Mouse (Mus musculus) left cerebral cortex, adult 8-10 months (tissue): ENCODE measurements around the gene Otub1. TPM values are rescaled to one million over a fixed set of nuclear protein-coding genes. Genes with fewer than 3 reads are reported as not detected.
A peak's percentile ranks its signal among the peaks of the same experiment; 100 is the strongest.

Experiments used
- DNase-seq, 2 experiments: peaks; one replicate each; pipeline ENCODE4 v3.0.0; 2022; ENCODE audit warnings: low spot score in 2 of 2
- total RNA-seq, 4 experiments: library from RNA; stranded (reverse); gene quantifications; 2 replicates each; pipeline ENCODE4 v1.2.4; 2022

Otub1 gene
- total RNA-seq, 4 experiments from 2014 or later: 267 to 296 (median 278) TPM

DNA sequence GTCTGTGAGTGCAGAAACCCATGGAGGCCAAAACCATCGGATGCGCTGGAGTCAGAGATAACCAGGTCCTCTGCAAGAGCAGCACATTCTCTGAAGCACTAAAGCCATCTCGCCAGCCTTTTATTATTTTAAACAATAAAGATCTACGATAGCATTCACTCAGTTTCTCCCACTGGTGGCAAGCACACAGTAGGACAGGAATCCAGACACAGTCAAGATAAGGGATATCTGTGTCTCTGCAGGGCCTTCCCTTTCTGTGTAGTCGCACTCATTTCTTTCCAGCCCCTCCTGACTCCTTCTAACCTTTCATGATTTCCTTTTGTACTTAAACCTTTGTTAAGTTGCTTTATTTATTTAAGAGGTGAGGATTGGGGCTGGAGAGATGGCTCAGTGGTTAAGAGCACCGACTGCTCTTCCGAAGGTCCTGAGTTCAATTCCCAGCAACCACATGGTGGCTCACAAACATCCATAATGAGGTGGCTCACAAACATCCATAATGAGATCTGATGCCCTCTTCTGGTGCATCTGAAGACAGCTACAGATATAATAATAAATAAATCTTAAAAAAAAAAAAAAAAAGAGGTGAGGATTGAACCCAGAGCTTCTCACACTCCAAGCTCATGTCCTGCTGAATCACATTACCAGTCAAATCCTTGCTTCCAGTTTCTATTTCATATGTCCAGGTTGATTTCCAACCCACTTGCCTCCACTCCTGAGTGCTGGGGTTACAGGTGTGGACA lies 4.0 kb upstream of the Otub1 start:
- no peak for DNase-seq

DNA sequence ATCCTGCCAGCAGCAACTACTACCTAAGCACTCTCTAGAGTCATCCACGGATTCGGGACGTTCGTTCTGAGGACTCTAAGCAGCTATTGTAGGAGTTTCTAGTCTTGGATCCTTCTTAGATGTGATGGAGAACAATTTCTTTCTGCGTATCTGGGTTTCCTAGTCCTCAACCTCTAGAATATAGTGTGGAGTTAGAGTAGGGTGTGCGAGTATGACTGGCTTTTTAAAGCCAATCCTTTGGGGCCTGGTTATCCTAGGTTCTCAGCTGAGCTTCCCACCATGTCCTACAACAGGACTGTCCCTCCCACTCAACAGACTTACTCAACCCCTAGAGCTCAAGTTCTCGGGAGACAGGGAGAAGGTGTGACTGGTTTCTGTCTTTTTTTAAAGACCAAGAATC lies 790 bp downstream of the Otub1 start:
- no peak for DNase-seq

DNA sequence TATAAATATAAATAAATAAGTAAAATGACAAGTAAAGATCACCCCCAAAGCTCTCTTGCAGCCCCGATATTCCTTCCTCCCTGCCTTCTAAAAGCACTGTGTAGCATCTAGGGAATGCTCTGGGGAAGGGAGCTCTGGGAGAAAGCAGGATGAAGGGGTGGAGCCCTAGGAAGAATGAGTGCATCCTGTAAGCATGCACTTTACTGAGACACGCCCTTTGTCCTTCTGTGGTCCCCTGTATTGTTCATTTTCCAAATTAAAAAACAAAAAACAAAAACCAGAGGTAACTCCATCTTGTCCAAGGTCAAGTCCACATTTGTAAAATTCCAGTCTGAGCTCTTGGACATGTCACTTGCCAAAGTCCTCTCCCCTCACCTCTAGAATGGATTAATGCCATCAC lies 1.2 kb downstream of the Otub1 start:
- DNase-seq: no peak

DNA sequence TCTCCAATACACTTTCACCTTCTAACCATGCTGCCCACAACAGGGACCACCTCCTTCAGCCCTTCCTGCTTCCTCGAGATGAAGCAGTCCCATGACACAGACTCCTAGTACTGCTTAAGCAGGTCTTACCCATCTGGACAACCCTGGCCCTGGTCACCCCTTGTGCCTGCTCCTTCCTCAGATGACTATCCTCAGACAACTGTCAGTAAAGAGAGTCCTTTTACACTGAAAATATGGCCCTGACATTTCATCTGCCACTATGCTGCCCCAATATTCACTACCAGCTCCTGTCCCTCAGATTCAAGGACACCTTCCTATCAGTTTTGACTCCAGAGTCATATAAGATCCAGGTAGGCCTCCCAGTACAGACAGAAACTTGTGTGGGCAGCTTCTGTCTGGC lies 5.7 kb downstream of the Otub1 start:
- no peak for DNase-seq

DNA sequence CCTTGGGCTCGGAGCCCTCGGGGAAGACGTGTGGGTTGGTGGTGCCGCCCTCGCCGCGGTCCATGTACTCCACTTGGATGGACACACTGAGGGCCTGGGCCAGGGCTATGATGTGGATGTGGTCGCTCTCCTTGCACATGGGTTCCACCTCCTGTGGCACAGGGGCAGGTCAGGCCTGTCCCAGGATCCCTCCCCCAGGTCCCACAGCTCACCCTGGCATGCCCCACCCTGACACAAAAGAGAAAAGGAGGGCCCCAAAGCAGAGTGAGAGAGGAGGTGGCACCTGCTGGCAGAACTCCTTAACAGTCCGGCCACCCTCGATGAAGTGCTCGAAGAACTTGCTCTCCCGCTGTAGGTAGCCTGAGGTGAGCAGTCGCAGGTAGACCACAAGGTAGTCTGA lies 7.0 kb downstream of the Otub1 start:
- no peak for DNase-seq

DNA sequence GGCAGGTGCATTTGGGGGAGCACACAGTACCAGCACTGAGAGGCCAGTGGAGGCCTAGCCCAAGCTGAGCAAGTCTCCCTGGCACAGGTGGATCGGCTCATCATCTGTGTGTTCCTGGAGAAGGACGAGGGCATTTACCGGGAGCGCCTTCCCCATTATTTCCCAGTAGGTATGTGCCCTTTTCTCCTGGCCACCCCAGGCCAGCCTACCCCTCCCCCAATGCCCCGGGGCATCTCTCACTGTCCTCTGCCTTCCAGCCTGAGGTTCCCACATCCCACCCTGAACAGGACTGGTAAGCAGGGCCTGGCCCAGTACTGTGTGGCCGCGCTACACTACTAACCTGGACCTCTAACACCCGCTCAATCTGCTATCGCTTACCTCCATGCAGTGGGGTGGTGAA lies 8.7 kb downstream of the Otub1 start:
- no peak for DNase-seq

DNA sequence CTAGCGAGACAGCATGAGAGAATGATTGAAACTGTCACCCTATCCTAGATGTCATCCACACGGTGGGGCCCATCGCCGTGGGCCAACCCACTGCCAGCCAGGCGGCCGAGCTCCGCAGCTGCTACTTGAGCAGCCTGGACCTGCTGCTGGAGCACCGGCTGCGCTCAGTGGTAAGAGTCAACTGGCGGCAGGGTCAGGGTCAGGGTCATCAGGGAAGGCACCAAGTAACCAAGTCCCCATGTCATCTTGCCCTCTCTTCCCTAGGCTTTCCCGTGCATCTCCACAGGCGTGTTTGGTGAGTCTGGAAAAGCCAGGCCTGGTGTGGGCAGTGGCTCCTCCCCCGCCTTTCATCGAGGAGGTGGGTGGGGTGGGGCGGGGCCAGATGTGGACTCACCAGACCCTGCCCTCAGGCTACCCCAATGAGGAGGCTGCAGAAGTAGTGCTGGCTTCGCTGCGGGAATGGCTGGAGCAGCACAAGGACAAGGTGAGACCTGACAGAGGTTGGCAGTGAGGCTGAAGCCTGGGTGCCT lies 9.3 kb downstream of the Otub1 start:
- no peak for DNase-seq

DNA sequence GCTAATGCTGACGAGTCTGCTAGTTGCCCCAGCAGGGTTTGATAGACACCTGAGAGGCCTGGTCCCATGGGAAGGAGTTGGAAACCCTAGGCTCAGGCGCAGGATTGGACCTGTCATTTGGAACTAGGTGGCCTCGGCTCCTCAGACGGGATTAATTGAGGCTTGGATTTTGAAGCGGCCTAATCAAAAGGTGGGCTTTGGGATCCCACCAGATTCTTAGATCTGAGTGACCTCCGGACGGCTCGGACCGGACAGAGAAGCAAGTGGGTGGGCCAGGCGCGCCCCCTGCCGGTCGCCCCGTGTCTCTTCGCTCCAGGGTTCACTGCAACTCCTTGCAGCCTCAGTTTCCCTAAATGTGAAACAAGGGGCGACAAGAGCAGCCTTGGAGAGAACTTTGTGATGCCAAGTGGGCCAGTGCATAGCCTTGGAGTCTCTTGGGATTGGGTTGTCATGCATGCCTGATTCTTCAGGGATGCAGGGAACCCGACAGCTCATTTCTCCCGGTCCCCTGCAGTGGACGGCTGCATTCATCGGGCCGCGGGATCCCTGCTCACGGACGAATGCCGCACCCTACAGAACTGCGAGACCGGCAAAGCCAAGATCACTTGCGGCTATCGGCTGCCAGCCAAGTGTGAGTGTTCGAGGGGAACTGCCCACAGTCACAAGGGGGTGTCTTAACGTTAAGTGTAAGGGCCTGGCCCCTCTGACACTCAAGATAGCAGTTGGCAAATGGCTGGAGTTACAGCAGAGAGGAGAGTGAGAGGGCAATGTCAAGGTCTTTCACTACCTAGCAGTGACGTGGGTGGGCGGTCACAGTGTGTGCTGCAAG lies 10.0 kb downstream of the Otub1 start:
- DNase-seq: peak in 1 of 2 experiments; percentile 57

DNA sequence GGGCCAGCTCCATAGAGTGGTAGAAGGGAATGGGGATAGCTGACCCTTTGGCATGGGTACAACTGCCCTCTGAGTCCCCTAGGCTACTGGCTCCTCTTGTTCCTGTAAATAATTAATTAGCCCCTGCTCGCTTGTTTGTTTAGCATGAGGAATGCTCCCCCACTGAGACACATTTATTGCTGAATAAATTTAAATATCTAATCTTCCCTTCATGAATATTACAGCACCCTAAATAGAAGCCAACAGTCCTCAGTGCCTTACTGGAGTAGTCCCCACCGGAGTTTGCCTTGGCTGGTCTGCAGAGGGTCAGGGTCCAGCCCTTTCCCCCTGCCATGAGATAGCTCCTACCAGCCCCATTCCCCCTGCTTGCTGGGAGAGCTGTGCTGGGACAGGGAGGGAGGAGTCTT lies 13.6 kb downstream of the Otub1 start:
- DNase-seq: no peak

DNA sequence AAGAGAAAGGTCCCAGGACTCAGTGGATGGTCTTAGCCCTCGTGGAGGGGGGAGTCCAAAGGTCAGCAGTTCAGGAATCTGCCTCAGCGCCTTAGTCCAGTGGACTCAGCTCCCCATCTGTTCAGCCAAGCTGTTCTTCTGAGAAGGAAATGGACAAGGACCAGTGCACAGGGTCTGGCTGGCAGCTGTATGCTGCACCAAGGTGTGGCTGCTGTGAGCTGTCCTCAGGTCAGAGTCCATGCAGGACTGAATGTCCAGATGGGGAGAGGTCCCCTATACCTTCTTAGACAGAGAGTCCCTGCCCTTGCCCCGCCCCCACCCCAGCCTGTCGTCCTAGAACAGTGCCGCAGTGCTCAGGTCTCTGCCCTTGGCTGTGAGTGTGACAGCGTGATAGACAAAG lies 14.5 kb downstream of the Otub1 start:
- no peak for DNase-seq

DNA sequence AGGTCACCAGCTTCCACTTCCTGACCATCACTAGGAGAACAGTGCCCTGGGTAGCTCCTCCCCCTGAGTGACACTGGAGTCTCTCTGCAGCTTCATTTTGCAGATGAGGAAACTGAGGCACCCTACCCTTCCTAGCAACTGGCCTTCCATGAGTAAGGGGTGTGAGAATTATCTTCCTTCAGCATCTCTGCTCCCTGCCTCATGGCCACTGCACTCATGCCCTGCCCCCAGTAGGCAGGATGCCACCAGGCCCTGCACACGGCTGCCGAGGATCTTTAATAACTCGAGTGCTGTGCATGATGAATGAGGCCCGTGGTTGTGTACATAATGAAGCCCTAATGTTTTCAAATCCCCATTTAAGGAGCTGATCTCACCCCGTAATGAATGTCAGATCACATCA lies 15.1 kb downstream of the Otub1 start:
- DNase-seq: no peak

DNA sequence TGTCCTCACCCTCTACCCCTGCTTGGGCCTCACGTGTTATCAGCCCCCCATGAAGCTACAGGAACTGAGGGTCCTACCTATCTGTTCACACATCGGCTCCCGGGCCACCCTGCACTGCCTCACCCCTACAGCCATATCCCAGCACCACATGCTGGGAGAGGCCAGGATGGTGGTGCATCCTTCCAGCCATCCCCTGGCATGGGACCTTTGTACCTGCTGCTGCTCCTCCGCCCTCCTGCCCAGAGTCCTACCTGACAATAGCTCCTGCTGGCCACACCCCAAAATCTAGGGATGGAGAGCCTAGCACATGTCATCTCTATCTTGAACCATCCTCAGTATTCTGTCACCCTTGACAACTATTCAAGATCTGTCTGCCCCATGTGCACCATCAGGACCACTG lies 17.1 kb downstream of the Otub1 start:
- no peak for DNase-seq

DNA sequence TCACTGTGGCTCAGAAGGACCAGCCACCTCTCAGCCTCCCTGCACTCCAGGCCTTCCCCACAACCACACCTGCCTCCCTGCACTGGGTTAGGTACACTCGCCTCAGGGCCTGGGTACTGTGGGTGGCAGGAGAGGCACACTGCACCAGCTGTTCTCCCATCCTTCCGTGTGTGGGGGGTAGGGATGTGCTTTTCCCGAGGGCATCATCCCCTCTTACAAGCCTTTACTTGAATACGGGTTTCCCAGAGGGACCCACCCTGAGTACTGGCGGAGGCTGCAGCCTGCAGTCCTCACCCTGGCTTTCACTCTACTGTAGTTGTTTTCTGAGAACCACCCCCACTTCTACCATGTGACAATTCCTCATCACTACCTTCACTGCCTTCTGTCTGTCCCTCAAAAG lies 19.0 kb downstream of the Otub1 start:
- DNase-seq: no peak

DNA sequence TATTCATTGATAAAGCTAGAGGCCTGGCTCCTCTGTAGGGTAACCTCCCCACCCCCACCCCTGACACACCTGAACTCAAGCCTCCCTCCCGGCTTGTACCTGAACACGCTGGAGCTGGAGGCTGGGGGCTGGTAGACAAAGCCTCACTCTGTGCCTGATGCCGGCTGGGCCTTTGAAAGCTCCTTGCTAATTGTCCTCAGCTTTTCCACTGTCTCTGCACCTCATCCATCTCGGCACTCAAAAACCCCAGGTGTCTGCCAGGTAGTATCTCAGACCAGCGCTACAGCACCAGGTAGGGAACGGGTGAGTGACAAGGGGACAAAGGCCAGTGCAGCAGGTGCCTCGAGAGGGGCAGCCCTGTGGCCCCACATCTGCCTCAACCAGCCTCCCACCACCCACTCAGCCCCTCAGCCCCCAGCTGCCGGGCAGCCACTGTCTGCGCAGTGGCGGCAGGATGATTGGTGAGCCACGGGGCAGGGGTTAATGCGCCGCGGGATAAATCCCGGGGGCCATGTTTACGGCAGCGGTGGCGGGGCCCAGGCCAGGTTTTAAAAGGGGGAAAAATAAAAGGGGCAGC lies 20.3 kb downstream of the Otub1 start:
- no peak for DNase-seq

DNA sequence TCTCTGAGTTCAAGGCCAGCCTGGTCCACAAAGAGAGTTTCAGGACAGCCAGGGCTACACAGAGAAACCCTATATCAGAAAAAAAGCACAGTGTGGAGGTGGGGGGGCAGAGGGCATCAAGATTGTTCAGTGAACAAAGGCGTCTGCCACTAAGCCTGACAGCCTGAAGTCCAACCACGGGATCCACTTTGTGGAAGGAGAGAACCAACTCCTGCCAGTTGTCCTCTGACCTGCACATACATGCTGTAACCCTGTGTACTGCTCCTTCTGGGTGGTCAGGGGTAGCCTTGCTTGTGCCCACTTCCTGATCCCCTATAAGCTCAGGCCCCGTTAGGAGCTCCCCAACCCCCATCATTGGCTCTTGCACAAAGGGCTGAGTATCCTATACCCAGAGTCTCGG lies 21.1 kb downstream of the Otub1 start:
- DNase-seq: no peak

DNA sequence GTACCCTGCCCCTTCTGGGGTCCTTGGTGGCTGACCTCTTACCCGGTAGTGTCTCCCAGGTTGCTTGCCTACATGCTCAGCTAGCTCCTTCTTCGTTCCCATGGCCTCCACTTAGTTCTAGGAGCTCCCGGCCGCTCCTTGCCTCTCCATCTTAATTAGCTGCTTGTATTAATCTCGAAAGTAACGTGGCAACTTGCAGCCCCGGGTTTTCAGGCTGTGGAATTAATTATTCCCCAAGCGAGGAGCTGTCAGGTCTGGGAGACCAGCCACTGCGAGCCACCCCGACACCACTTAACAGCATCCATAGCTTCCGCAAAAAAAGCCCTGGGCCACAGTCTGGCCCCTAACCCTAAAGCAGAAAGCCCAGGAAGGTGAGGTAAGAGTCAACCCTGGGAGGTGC lies 22.7 kb downstream of the Otub1 start:
- no peak for DNase-seq

DNA sequence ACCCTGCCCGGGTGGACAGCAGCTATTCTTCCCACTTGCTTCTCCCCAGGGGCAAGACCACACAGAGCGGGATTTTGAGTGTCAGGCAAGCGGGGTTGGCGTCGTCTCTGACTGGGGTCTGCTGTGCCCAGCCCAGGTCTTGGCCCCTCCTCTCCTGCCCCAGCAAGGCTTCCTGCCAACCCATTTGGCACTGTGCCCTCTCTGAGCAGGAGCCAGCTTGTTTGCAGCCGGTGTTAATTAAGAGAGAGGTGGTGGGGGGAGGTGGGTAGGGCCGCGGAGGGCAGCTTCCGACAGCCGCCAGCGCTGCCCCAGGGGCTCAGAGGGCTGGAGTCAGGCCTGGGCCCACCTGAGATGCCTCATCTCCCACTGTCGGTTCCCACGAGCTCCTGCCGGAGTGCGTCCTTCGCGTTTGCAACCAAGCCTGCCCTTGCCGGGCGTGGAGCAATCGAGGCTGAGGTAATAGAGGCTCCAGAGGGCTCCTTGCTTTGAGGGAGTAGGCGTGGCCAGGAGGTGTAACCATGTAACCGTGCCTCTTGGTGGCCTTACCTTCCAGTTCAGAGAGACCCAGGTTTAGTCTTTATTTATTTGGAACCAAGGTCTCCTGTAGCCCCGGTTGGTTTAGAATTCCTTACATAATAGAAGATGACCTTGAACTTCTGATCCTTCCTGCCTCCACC lies 23.7 kb downstream of the Otub1 start:
- peak in 1 of 2 experiments; percentile 60 for DNase-seq

DNA sequence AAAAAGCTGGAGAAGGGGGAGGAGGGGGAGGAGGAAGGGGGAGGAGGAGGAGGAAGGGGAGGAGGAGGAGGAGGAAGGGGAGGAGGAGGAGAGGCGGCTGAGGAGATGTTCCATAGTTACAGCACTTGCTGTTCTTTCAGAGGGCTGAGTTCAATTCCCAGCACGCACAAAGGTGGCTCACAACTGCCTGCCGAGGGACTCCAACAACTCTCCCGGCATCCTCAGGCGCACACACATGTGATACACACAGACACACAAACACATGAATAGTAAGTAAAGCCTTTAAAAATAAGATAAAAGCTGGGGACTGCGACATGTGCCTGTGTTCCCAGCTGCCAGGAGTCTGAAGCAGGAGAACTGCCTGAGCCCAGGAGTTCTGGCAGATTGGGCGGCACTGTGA lies 24.6 kb downstream of the Otub1 start:
- DNase-seq: no peak

DNA sequence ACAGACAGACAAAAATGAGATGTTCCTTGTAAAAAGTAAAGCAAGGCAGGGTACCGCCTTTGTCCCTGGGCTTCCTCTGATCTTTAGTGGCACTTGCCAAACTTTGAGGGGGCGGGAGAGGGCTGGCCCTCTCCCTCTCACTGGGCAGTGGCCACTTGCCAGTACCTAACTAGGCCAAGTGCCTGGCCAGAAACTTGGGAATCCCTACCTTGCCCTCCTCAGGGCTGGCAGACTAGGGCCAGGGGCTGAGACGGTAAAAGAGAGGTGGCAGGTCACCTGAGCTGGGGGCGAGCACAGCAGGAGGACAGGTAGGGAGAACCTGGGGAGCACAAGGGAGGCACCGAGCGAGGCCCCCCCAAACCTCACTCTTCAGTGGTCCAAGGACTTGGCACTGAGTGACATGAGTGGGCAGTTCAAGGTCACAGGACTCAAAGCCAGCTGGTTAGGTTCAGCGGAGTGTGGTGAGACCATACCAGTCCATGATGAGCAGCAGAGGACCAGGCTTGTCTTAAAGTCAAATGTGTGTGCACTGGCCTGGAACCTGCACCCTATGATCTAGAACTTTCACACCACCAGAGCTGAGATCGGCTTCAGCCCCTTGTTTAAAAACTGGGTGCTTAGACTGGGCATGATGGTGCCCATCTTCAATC lies 25.2 kb downstream of the Otub1 start:
- peak in 1 of 2 experiments; percentile 54 for DNase-seq

DNA sequence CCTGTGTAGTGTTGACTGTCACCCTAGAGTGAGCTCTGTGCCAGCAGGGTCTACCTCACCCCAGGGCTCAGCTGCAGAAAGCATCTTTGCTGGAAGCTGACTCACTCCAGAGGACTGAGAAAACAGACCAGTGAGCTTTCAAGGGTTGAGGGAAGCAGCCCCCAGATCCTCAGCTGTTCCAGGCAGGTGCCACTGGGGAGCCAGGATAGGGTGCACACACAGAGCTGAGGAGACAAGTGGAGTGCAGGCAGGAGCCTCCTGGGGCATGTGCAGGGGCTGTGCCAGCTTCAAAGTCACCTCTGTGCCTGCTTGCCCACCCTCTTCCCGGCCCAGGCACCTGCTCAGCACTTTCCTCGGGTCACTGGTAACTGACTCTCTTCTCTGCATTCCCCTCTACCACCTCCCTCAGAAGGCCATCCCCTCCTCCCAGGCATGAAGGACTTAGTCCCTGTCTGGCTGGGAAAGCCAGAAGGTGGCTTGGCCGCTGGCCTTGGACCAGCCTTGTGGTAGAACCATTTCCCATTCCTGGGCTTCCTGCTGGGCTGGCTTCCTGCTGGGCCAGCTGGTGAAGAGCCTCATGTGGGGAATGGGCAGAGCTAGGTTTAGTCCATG lies 27.2 kb downstream of the Otub1 start:
- DNase-seq: no peak
